Mouse (Mus musculus): Measurements from ENCODE around the gene Sult4a1.

DNA sequence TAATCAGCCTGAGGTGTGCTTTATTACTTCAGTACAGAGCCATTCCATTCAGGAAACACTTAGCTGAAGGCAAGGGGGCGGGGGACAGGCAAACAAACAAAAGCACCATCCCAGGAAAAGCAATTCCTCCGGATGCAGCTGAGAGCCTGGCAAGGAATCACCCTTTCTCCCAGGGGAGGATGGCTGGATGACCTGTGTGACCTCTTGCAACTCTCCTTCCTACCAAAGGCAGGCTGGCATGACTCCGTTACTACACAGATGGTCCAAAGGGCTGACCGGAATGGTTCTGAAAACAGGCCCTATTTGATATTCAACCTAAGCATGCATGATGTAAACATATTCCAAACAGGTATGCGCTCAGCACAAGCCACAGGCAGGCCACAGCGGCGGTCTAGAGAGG lies 56.0 kb downstream of the Sult4a1 start:
- no peak for TF ChIP-seq POLR2A (IDR thresholded peaks at IDR 0.05; ENCODE audit: insufficient read depth, low read depth, low read length)
- no peak for TF ChIP-seq CTCF (IDR thresholded peaks at IDR 0.05)

Measured in heart, adult 2 months (tissue).